Mouse (Mus musculus) C2C12 (cell line): ENCODE data around the gene Fignl1.

Experiments used
- CEBPB ChIP-seq: IDR thresholded peaks from one replicate; pipeline ENCODE4 v1.6.1; 2011; ENCODE audit warnings: low read depth, mild to moderate bottlenecking, control low read depth, moderate library complexity
- CTCF ChIP-seq: IDR thresholded peaks from one replicate; pipeline ENCODE4 v1.5.1; 2011; ENCODE audit not compliant: control insufficient read depth, insufficient read depth, insufficient read length
- FOSL1 ChIP-seq: IDR thresholded peaks from one replicate; pipeline ENCODE4 v1.8.0; 2011; ENCODE audit warnings: mild to moderate bottlenecking, low read length; ENCODE audit not compliant: poor library complexity, insufficient read depth, severe bottlenecking
- MAX ChIP-seq: IDR thresholded peaks from one replicate; pipeline ENCODE4 v1.6.1; 2011; ENCODE audit warnings: mild to moderate bottlenecking, control low read depth
- MYOD1 ChIP-seq: IDR thresholded peaks from one replicate; pipeline ENCODE4 v1.6.1; 2011; ENCODE audit warnings: low read depth; ENCODE audit not compliant: control insufficient read depth, insufficient read length
- USF1 ChIP-seq: IDR thresholded peaks from one replicate; pipeline ENCODE4 v1.6.1; 2011; ENCODE audit warnings: low read depth, mild to moderate bottlenecking, control low read depth, moderate library complexity

- no peak for TF ChIP-seq CTCF
- no peak for TF ChIP-seq MAX
- TF ChIP-seq CEBPB: no peak
- no peak for TF ChIP-seq FOSL1
- TF ChIP-seq USF1: no peak
- TF ChIP-seq MYOD1: no peak
These were observed 15.5 kb upstream of the Fignl1 start for GRCm38 (mm10) chr11:11823980-11824911.
